Mouse (Mus musculus) embryo, embryonic 11.5 days (tissue): ENCODE results near the gene Rapgef4.

Source experiments
- DNase-seq: peaks from one replicate; pipeline ENCODE4 v3.0.0-alpha.2; 2012; ENCODE audit warnings: low read depth, low spot score

Rapgef4 gene

DNA sequence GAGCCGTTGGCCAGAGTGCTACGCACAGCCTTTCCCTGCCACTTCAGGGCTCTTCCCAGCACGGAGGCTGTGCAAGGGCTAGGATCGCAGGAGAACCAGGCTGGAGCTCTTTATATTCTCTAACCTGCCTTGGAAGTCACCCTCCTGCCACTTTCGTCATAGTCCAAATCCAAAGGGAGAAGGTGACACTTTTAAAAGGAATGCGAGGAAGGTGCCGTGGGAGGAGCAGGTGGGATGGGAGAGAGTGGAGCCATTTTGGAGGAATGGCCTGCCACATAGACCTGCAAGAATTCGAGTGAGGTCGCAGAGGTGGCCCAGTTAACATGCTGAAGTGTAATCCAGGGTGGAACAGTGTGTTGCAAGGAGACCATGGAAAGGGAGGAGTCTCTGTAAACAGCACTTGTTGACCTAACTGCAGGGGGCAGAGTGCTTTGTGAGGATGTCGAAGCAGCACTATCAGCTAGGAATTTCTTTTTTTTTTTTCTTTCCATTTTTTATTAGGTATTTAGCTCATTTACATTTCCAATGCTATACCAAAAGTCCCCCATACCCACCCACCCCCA, 94.0 kb downstream of the Rapgef4 start:
- no peak for DNase-seq

DNA sequence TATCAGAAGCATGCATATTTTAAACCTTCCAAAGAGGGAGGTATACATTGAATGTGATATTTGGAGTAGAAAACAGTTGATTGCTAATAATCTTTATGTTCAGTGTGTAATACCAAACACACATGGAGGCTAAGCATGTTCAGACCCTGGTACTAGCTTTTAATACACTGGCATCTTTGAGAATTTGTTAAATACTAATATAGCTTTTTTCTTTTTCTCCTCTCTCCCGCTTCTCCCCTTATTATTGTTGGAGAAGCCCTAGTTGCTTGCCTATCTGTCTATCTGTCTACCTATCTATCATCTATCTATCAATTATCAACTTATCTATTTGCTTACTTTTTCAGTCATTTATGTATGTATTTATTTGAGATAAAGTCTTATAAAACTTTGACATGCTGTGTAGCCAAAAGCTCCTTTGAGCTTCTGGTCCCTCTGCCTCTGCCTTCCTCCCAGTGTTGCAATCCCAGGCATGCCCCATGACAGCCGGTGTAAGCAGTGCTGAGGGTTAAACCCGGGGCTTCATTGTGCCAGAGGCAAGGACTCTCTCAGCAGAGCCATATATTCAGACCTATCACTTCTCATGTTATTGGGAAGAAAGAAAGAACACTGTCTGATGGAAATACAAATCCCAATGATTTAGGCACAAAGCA, 96.6 kb downstream of the Rapgef4 start:
- no peak for DNase-seq

DNA sequence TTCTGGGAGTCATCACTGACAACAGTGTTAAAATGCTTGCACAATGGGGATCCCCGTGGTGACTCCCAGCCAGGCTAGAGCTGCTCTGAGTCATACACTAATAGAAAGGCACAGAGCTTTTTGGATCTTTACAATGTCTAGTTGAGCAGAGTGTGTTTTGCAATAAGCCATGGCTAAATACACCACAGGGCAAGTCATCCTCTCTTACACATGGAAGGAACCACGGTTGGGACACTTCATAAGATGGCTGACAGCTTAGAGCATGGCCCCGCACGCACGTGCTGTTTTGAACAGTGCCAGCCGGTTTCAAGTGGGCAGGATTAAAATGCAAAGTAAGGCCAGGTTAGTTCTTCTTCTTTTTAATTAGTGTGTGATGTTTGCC, 97.1 kb downstream of the Rapgef4 start:
- DNase-seq: no peak

DNA sequence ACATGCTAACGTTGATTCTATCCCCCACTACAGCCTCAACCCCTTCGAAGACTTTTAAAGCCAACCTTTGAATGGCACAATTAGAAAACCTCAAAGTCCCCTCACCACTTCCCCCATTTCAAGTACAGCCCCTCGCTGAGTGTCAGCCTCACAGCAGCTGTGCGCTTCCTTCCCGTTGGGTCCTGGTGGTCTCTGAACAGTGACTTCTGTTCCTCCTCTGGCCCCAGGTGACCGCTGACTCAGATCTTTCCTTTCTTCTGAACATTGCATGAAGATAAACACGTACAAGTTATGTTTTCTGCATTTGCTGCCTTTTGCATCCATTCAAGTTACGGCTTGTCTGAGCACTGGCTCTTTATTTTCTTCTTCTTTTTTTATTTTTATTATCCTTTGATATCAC, 98.1 kb downstream of the Rapgef4 start:
- no peak for DNase-seq

DNA sequence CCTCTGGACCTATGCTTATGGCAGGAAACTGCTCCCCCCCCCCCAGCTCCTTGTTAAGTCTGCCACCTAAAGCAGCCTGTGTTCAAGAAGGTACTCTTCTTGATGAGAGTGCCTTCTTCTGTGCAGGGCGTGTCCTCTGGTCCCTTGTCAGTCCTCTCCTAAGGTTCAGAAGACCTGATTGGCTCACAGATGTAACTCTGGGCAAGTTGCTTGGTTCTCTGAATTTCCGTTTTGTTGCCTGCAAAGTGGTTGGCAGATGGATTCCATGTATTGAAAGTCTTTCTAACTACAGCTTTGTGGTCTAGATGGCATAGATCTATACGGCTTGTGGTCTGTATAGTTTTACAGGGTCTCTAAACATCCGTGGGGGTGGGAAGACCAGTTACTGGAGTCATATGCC, 101.8 kb downstream of the Rapgef4 start:
- DNase-seq: no peak

DNA sequence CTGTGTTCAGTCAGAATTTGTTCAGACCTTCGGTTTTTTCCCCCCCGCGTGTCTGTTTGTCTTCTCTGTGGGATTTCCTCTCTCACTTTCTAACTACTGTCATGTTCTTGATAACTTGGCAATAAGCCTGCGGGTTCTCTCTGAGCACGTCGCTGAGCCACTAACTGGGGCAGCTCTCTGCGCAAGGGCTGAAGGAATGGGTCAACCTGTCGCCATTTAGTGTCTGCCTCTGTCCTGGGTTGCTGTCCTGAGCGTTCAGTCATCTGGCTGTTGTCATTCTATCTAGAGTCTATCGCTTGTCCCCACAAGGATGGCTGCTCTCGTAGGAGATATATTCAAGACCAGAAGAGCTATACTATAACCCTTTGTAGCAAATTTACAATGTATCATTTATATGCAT, 107.8 kb downstream of the Rapgef4 start:
- no peak for DNase-seq

DNA sequence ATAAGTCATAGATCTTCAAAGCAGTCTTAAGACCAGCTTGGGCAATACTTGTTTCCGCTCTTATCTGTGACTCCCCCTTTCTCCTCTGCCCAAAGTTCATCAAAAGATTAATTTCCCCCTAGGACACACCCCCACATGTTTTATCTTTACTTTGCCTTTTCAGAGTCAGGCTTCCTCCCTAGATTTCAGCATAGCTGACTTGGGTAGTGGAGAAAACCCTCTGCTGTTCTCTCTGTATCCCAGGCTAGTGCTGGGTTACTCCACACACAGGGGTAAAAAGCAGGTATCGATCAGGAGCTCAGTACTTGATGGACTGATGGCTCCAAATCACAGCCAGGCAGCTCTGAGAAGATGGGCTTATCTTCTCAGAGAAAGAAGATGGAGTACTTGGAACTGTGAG, 109.0 kb downstream of the Rapgef4 start:
- no peak for DNase-seq

DNA sequence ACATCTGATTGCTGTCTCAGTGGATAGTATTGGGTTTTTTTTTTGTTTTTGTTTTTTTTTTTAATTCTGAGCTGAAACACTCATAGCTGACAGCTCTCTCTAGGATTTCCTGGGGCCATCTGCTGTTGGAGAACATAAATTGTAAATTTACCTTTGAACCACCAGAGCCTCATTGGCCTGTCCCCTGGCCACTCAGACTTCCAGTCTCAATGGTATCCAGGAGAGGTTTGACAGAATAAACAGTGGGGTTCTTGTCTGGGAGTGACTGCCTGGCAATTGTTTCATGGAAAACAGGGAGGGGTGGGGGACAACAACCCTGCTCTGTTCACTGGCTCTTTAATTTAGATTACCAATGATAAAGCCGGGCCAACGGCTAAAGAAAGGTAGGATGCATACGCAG, 111.0 kb downstream of the Rapgef4 start:
- no peak for DNase-seq

DNA sequence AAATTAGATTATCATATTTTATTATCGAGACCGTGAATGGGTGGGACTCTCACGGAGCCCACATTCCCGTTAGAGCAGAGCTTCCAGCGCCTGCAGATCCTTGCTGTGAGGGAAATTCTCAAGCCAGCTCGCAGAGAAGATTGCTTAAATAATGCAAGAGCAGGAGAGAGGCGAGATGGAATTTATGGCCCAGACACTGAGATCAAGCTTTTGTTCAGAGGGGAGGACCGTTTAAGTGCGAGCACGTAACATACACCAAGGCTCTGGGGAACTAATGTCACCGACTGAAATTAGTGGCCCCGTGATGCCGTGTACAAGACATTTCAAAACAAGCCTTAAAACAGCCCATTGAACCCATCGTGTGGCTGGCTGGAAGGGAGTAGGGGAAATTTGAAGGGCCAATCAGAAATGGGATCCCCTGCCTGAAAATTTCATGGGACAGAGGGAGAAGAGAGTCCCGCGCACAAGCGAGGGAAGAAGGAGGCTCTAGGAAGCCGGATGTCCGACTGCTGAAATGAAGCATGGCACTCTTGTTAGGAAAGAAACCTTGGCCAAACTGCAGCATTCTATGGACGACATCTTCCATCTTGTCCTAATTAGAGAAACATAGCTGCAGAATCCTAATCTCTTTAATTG, 112.5 kb downstream of the Rapgef4 start:
- no peak for DNase-seq

DNA sequence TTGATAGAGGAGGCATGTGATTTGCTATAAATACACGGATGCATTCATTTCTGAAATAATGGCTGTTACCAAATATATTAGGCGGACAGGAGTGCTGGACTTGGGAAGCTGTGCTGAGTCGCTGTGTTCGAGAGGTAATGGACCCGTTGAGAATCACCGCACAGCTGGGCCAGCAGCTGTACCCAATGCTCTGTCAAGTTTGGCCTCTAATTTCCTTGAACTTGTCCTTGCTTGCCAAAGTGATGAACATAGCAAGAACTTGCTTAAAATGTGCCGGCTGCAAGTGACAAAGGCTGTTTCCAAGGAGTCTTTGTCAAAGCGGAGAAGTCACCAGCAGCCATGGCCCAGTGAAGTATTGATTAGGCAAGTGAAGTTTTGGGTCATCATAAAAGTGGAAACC, 113.0 kb downstream of the Rapgef4 start:
- DNase-seq: no peak

DNA sequence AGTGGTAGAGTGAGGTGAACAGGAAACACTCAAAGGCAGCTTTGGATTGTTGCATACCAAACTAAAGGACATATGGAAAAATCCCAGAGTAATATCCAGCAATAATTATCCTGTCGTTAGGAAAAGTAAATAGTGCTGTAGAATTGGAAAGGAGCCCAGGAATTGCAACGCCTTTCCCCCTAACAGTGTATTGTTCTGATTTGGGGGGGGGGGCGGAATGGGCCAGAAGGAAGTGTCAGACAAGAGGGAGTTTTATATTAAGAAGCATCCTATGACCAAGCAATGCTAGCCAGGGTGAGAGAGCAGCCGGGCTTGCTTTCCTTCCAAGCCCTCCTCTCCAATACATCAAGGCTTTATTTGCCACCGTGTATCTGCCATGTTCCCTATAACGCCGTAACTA, 113.4 kb downstream of the Rapgef4 start:
- no peak for DNase-seq

DNA sequence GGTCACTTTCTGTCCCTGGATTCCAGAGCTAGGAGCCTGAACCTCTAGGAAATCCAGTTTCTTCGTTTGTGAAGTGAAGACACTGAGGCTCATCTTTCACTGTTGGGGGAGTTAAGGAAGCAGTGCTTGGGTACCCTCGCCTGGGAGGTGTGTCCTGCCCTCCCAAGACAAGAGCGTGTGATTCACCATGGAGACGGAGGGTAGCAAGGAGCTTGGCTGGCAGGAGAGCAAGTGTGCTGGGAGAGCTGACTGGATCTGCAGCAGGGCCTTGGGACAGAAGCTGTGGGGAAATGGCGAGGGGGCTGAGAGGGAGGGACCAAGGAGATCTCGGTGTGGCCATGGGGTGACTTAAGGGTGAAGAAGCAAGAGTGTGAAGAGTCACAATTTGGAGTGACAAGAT, 114.0 kb downstream of the Rapgef4 start:
- DNase-seq: no peak

DNA sequence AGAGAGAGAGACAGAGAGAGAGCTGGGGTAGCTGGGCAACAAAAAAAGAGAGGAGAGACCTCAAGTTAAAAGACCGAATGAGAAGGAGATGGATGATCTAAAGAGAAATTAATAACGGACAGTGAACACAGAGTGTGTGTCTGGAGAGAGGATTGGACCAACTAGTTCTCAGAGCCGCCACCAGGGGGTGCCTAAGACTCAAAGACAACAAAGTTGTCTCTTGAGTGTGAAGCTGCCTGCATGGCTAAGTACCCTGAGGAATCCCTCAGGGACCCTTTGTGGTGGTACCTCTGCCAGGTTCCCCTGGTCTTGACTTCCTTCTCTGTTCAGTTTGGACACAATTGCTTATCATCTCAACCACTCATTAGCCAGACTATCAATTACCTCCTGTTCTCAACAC, 115.3 kb downstream of the Rapgef4 start:
- no peak for DNase-seq

DNA sequence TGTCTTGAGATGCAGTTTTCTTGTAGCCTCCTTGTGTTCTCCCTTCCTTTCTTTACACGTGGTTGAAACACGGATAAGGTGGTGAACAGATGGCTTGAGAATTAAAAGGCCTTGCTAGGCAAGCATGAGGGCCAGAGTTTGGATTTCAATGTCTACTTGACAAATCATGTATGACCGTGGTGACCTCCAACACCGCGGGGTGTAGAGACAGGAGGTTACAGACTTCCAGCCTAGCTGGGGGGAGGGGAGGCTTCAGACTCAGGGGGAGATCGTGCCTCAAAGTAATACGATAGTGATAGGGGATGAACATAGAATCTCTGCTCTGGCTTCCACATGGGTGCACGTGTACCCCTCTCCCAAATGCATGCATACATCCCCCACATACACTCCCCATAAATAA, 117.3 kb downstream of the Rapgef4 start:
- no peak for DNase-seq

DNA sequence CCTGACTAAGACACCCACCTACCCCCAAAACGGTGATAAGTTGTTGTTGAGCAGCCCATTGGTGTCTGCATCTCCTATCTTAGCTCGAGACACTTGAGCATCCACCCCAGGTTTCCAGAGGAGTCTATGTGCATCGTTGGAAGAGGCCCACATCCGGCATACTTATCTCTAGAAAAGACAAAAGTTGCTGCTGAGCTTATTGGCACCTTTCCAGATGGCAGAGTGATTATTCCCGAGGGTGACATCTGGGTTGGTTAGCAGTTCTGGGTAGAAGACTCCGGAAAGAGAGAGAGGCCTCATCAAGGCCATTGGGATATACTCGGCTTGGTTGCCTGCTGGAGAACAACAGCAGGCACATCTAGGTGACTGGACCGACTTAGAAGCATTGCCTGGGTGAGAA, 123.6 kb downstream of the Rapgef4 start:
- no peak for DNase-seq

DNA sequence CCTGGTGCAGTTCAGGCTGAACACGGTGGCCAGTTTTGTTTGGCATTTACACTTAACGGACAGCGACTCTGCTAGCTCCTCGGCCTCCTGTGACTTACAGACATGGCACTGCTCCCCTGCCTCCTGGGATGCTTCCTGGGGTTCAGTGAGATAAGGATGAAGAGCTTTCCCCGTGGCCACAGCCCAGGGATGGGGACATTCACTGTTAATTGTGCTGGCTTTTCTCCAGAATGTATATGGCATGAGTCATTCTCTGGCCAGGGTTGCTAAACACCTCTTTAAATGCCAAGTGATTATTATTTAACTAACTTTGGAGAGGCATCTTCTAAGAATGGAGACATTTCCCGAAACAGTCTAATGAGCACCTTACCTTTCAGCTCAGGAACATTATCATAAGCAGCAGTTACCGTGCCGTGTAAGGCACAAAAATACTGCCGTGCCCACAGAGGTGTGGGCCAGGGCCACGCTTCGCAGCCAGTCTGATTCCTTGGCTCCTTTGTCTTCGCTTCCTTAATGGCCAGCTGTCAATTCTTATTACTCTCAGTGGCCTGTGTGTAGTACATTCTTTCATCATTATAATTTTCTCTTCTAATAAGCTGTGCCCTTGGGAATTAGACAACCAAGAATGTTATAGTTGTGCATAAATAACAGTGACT, 126.6 kb downstream of the Rapgef4 start:
- no peak for DNase-seq

DNA sequence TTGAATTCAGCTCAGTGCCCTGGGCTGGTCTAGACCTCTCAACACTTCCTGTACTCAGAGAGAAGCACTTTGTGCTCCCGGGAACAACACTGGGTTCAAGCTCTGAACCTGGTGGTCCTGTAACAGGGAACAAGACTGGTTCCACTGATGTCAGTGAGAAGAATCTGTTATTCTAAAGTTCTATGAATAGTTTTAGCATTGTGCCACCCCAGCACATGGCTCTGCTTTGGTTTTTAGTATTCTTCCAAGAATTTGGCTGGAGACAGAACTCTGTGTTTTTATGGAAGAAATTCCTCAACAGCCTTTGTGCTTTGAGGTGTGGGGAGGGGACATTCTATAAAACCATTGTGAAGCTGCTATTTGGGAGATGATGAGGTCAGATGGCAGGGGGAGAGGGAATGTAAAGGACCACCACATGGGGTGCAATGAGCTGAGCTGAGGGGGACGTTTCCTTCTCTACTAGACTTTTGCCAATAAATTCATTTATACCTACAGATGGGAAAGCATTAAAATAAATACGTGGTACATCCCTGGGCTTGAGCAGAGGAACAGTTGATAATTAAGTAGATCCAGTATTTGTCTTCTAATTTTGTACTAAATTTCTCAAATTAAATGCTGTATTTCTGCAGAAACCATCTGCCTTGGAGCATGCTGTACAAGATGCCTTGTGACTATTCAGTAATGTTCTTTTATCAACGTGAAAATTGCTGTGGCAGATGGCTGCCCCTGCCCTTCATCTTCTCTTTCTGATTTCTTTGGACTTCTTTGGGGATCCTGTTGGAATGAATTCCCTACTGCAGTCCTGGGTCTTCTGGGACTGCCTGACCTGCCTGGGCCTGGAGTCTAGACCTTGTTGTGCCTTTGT, 127.6 kb downstream of the Rapgef4 start:
- no peak for DNase-seq

DNA sequence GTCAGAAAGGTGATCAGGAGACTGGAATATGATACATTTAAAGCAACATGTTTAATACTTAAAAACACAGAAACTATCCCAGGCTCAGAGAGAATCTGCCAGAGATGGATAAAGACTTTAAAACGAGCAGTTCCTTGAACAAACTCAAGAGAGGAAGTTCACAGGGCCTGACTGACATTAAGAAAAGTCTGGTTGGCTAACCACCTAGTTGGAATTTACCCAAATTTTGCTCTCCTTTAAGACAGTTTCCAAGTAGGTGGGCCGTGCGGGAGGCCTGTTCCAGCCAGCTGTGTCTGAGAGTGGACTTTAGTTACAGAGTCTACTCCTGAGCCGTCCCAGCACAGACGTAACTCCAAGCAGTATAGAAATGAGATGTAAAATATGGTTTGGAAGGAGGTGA, 129.4 kb downstream of the Rapgef4 start:
- DNase-seq: no peak

DNA sequence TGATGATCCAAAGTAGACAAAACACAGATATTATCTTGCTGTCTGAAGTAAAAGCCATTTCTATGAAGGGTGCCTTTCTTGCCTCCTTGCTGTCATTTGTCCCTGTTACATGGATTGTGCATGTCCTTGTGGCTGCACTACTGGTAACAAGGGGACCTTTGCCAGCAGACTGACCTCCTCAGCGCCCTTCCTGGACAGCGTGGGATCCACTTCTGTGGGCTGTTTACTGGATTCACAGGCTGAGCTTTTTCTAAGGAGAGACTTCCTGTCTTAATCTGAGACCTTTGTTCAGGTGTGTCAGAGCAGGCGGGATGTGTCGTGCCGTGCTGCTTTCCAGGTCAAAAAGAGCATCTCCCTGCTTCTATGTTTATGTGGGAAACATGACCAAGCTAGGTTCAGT, 132.7 kb downstream of the Rapgef4 start:
- DNase-seq: no peak

DNA sequence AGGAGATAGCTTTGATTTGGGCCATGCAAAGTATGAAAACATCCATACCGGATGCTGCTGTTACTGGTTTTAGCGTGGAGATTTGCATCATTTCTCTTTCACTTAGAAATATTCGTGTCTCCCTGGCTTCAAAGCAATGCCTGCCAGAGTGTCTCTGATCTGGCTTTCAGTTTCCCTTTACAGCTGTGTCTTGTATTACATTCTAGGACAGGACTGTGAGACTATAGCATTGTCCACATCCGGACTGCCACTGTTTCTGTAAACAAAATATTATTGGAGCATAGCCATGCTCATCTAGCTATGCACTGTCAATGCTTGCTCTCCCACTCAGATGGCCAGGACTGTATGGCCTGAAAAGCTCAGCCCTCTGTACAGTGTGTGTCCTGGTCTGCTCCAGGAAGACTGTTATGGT, 133.1 kb downstream of the Rapgef4 start:
- no peak for DNase-seq

DNA sequence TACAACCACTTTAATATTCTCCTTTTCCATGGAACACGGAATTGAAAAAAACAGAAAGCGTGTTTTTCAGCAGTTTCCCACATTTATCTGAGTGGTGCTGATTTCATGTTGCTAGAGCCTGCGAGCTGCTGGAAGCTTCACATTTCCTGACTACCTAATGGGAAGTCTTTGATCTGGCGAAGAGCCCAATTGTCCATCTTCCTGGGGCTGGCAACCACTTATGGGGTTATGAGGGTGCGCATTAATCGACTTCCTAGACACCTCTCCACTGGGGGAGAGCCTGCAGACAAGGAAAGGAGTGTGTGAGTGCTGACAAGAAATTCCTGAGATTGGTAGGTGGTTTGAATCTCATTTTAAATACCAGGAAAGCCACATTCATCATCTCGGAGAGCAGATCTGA, 135.1 kb downstream of the Rapgef4 start:
- DNase-seq: no peak

DNA sequence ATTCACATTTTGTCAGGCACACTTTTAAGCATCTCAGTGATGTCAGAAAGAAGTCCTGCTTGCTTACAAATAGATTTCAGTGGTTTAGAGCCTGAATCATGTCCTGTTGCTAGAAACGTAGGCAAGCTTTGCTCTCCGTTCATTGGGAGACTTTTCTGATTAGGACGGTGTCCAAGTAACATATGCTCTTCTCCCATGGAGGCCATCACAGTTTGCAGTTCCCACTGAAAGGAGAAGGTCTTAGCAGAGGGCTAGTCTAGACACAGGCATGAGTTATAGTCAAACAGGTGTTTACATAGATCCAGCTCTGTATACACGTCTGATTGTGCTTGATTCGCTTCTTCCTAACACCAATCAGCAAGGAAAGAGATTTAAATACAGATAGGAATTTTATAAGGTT, 135.7 kb downstream of the Rapgef4 start:
- no peak for DNase-seq
